Mouse (Mus musculus) skeletal muscle tissue, adult 2 months (tissue): ENCODE measurements at regions not wholly inside any gene's neighbourhood (a gene's known extent, or its start where the extent isn't known, plus 50 kb on each side); places are given as distances from the start of the nearest gene placed in this dataset.

ENCODE experiments used
- DNase-seq: peaks from one replicate; pipeline ENCODE4 v3.0.0-alpha.2; 2012; ENCODE audit warnings: low read depth, low spot score

- DNase-seq, result no peak
Measured at GRCm38 (mm10) chr4:53320735-53321449, 119.3 kb upstream of the Slc44a1 start.

GRCm38 (mm10) chr4:53319051-53319450 is 121.2 kb upstream of the Slc44a1 start:
- DNase-seq, result no peak

GRCm38 (mm10) chr4:53318181-53318580 is 122.0 kb upstream of the Slc44a1 start:
- DNase-seq, result no peak

GRCm38 (mm10) chr4:53317453-53317824 is 122.8 kb upstream of the Slc44a1 start:
- no peak for DNase-seq

- no peak for DNase-seq
Measured at GRCm38 (mm10) chr4:53316796-53317452, 123.3 kb upstream of the Slc44a1 start.

- DNase-seq, result no peak
Measured at GRCm38 (mm10) chr4:53315876-53316762, 124.1 kb upstream of the Slc44a1 start.

GRCm38 (mm10) chr4:53315121-53315875 is 124.9 kb upstream of the Slc44a1 start:
- no peak for DNase-seq

- DNase-seq, result no peak
Measured at GRCm38 (mm10) chr4:53314076-53314475, 126.1 kb upstream of the Slc44a1 start.

GRCm38 (mm10) chr4:53307121-53307520 is 133.1 kb upstream of the Slc44a1 start:
- DNase-seq, result no peak

- no peak for DNase-seq
Measured at GRCm38 (mm10) chr4:53304782-53305385, 135.3 kb upstream of the Slc44a1 start.

- no peak for DNase-seq
Measured at GRCm38 (mm10) chr4:53304290-53304654, 135.9 kb upstream of the Slc44a1 start.

GRCm38 (mm10) chr4:53303621-53304289 is 136.5 kb upstream of the Slc44a1 start:
- no peak for DNase-seq

- no peak for DNase-seq
Measured at GRCm38 (mm10) chr4:53297975-53298374, 138.3 kb upstream of the Abca1 start.

- DNase-seq, result no peak
Measured at GRCm38 (mm10) chr4:53292606-53293005, 132.9 kb upstream of the Abca1 start.

GRCm38 (mm10) chr4:53277741-53278525 is 118.2 kb upstream of the Abca1 start:
- DNase-seq, result peak; percentile 27

- DNase-seq, result no peak
Measured at GRCm38 (mm10) chr4:53270433-53270832, 110.7 kb upstream of the Abca1 start.

- DNase-seq, result peak; percentile 52
Measured at GRCm38 (mm10) chr4:53269999-53270398, 110.3 kb upstream of the Abca1 start.

GRCm38 (mm10) chr4:53269251-53269842 is 109.7 kb upstream of the Abca1 start:
- DNase-seq, result no peak

- peak; percentile 45 for DNase-seq
Measured at GRCm38 (mm10) chr4:53264901-53265300, 105.2 kb upstream of the Abca1 start.
